Mouse (Mus musculus): ENCODE results near the gene Rprml. TPM values are rescaled to one million over a fixed set of nuclear protein-coding genes. Genes with fewer than 3 reads are reported as not detected.

Rprml gene
- polyA plus RNA-seq (2015; fragmentation: Nextera tagmentation; extraction: Ambion mirVana), result not detected in 2 replicates

DNA sequence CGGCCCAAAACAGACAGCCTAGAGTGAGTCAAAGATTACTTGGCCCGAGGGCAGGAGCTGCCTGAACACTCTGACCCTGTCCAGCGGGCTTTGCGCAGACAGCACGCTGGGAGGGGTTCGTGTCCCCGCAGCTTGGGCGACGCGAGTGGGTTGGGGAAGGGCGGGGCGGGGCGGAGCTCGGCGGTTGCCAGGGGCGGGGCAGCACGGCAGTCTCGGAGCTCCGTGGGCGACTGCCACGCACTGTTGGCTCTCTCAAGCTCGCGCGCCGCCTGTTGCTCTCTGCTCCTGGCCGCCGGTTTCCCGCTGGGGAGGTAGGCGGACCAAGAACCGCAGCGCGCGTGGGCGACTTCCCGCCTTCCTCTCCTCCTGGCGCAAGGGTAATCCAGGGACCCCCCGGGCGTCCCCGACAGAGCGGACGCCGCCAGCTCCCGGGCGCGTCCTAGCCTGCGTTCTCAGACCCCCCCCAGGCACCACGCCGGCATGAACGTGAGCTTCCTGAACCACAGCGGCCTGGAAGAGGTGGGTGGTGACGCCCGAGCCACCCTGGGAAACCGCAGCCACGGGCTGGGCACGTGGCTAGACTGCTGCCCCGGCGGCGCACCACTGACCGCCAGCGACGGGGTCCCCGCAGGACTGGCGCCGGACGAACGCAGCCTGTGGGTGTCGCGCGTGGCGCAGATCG, at the start of gene Rprml:
Rprml (plus strand) TSS at position 270 of the 682 bp plus-strand sequence.
- Histone ChIP-seq H3K4me1 (replicated peaks; ENCODE audit: control insufficient read depth, insufficient read depth, low read length) (peaks cover 5% of the 10 kb centered on the region; the same call in 1 of the 2 replicates), H3K27ac (ENCODE audit: low read length) (no peak within 1 kb of the TSS), H3K27me3 (ENCODE audit: control insufficient read depth, insufficient read depth, low read depth, low read length) (peaks cover 48% of the 10 kb centered on the region), H3K9ac (ENCODE audit: low read length) (no peak within 1 kb of the TSS), H3K36me3 (ENCODE audit: control insufficient read depth, insufficient read depth, low read length) (no peaks in the 10 kb centered on the region), H3K4me2 (ENCODE audit: low read depth, low read length) (peak within 1 kb of the TSS; percentile 56), H3K4me3 (ENCODE audit: low read length) (peak within 1 kb of the TSS; percentile 40), H3K9me3 (ENCODE audit: control insufficient read depth, low read length) (no peaks in the 10 kb centered on the region)
- ATAC-seq (ENCODE audit: low read depth), result no peak
- 2% methylated on average over 62 of the region's 71 CpGs for WGBS

DNA sequence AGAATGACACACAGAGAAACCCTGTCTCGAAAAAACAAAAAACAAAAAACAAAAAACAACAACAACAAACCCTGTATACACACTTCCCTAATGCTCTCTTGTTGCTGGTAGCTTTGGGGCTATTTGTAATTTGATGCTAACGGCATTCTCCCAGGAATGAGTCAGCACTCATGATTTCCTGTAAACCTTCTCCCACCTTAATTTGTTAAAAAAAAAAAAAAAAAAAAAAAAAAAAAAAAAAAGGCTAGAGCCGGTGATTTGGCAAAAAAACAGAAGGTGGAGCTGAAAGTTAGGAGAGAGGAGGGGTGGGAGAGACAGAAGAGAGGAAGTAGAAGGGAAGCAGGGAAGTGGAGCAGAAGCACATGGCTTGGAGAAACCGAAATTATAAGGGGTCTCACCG, 42.8 kb upstream of the Rprml start:
- H3K27ac ChIP-seq (ENCODE audit: low read length), result no peak overlapping the region
- ATAC-seq (ENCODE audit: low read depth), result no peak
- no peaks in the 10 kb centered on the region for H3K36me3 ChIP-seq (ENCODE audit: control insufficient read depth, insufficient read depth, low read length)
- no peaks in the 10 kb centered on the region for H3K27me3 ChIP-seq (ENCODE audit: control insufficient read depth, insufficient read depth, low read depth, low read length)
- no peaks in the 10 kb centered on the region for H3K9me3 ChIP-seq (ENCODE audit: control insufficient read depth, low read length)
- no peak overlapping the region for H3K9ac ChIP-seq (ENCODE audit: low read length)
- no peak overlapping the region for H3K4me3 ChIP-seq (ENCODE audit: low read length)
- no peak overlapping the region for H3K4me2 ChIP-seq (ENCODE audit: low read depth, low read length)
- WGBS, result 58% methylated on average over 5 of the region's 5 CpGs
- H3K4me1 ChIP-seq (replicated peaks; ENCODE audit: control insufficient read depth, insufficient read depth, low read length), result no peaks in the 10 kb centered on the region

DNA sequence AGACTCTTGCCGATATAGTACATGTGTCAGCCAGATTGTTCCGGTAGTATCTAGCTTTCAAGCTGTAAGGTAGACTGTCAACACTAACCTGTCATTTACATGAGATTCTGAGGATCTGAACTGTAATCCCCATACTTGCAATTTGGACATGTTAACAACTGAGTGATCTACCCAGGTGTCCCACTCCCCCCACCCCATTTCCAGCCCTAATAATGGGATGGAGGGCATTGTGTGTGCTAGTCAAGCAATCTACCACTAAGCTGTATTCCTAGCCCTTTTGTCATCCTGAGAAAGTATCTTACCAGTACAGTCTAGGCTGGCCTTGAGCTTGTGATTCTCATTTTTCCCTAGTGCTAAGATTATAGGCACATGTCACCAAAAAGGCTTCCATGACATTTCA, 38.6 kb upstream of the Rprml start:
- no peak for ATAC-seq (ENCODE audit: low read depth)
- Histone ChIP-seq H3K9me3 (ENCODE audit: control insufficient read depth, low read length) (no peaks in the 10 kb centered on the region), H3K36me3 (ENCODE audit: control insufficient read depth, insufficient read depth, low read length) (no peaks in the 10 kb centered on the region), H3K4me3 (ENCODE audit: low read length) (no peak overlapping the region), H3K9ac (ENCODE audit: low read length) (no peak overlapping the region), H3K4me2 (ENCODE audit: low read depth, low read length) (no peak overlapping the region), H3K27me3 (ENCODE audit: control insufficient read depth, insufficient read depth, low read depth, low read length) (no peaks in the 10 kb centered on the region), H3K4me1 (replicated peaks; ENCODE audit: control insufficient read depth, insufficient read depth, low read length) (no peaks in the 10 kb centered on the region), H3K27ac (ENCODE audit: low read length) (no peak overlapping the region)
- 79% methylated on average over 2 of the region's 2 CpGs for WGBS

DNA sequence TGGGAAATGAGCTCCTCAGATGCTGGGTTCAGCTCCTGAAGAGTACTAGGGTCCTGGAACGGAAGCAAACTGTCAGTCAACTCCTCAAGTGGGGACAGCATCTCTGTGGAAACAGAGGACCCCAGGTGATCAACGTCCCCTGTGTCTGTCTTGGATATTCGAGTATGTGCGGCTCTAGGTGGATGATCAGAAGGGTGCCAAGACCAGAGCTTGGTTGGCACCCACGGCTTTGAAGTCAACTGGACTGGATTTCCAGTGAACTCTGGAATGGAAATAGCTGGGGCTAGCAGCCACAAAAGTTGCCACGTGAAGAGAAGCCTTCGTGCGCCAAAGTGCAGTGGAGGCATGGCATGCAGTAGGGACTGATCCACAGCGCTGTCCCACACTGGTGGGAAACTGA, 28.3 kb upstream of the Rprml start, which contains the start of gene Gm884:
Gm884 (minus strand) TSS at position 101 of the 400 bp plus-strand sequence.
- H3K9ac ChIP-seq (ENCODE audit: low read length), result no peak within 1 kb of the TSS
- no peaks in the 10 kb centered on the region for H3K9me3 ChIP-seq (ENCODE audit: control insufficient read depth, low read length)
- no peak within 1 kb of the TSS for H3K27ac ChIP-seq (ENCODE audit: low read length)
- no peaks in the 10 kb centered on the region for H3K36me3 ChIP-seq (ENCODE audit: control insufficient read depth, insufficient read depth, low read length)
- no peak within 1 kb of the TSS for H3K4me3 ChIP-seq (ENCODE audit: low read length)
- 79% methylated on average over 9 of the region's 9 CpGs for WGBS
- no peak within 1 kb of the TSS for H3K4me2 ChIP-seq (ENCODE audit: low read depth, low read length)
- ATAC-seq (ENCODE audit: low read depth), result no peak
- no peaks in the 10 kb centered on the region for H3K4me1 ChIP-seq (replicated peaks; ENCODE audit: control insufficient read depth, insufficient read depth, low read length)
- H3K27me3 ChIP-seq (ENCODE audit: control insufficient read depth, insufficient read depth, low read depth, low read length), result no peaks in the 10 kb centered on the region

DNA sequence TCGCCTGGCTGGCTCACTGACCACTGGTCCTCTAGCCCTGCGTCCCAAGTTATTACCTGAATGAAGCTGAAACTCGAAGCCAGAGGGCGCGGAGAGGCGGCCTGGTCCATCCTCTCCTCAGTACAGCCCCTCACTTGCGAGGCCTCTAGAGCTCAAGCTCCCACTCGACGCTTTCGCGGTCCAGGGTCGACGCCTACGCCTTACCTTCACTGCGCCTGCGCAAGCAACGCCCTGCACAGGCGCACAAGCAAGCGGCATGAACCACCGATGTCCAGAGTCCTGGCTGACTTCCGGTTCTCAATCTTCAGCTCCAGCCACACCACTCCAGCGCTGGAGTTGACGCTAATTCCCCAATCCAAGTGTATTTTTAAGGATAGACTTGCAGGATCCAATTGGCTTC, 21.9 kb upstream of the Rprml start:
- no peaks in the 10 kb centered on the region for H3K36me3 ChIP-seq (ENCODE audit: control insufficient read depth, insufficient read depth, low read length)
- H3K27me3 ChIP-seq (ENCODE audit: control insufficient read depth, insufficient read depth, low read depth, low read length), result no peaks in the 10 kb centered on the region
- ATAC-seq (ENCODE audit: low read depth), result no peak
- H3K27ac ChIP-seq (ENCODE audit: low read length), result no peak overlapping the region
- H3K9me3 ChIP-seq (ENCODE audit: control insufficient read depth, low read length), result no peaks in the 10 kb centered on the region
- no peak overlapping the region for H3K9ac ChIP-seq (ENCODE audit: low read length)
- no peak overlapping the region for H3K4me2 ChIP-seq (ENCODE audit: low read depth, low read length)
- 73% methylated on average over 23 of the region's 23 CpGs for WGBS
- H3K4me1 ChIP-seq (replicated peaks; ENCODE audit: control insufficient read depth, insufficient read depth, low read length), result no peaks in the 10 kb centered on the region
- no peak overlapping the region for H3K4me3 ChIP-seq (ENCODE audit: low read length)

DNA sequence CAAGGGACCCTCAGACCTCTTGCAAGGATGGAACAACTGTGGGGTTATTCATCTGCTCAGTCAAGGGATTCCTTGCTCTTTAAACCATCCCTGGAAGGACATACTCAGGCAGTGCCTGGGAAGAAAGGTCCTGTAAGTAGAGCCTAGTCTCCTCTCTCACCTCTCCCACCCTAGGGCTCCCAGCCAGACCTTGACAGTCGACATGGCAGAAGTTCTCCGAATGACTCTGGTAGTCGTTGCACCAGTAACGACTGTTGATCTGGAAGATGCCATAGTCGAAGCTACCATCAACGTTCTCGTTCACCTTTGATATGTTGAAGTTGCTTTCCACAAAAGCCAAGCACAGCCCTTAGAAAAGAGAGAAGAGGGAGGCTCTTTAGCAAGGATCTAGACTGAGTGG, 14.6 kb upstream of the Rprml start:
- no peak for ATAC-seq (ENCODE audit: low read depth)
- Histone ChIP-seq H3K27ac (ENCODE audit: low read length) (no peak overlapping the region), H3K9me3 (ENCODE audit: control insufficient read depth, low read length) (no peaks in the 10 kb centered on the region), H3K4me1 (replicated peaks; ENCODE audit: control insufficient read depth, insufficient read depth, low read length) (no peaks in the 10 kb centered on the region), H3K4me2 (ENCODE audit: low read depth, low read length) (no peak overlapping the region), H3K9ac (ENCODE audit: low read length) (no peak overlapping the region), H3K36me3 (ENCODE audit: control insufficient read depth, insufficient read depth, low read length) (no peaks in the 10 kb centered on the region), H3K4me3 (ENCODE audit: low read length) (no peak overlapping the region), H3K27me3 (ENCODE audit: control insufficient read depth, insufficient read depth, low read depth, low read length) (peaks cover 3% of the 10 kb centered on the region)
- whole genome bisulfite sequencing, result 77% methylated on average over 7 of the region's 7 CpGs

DNA sequence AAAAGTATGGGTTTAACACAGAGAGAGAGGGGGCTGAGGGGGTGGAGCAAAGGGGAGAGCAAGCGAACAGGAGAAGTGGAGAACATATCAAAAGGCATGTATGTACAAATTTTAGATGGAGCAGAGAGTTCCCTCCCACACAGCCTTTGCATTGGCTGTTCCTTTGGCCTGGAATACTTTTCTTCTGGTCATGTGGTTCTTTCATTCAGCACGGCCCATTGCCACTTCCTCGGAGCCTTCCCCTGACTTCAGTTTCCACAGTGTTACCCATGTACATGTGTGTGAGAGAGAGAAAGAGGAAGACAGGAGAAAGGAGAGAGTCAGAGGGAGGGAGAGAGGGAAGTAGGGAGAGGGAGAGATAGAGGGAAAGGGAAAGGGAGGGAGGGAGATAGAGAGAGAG, 13.9 kb upstream of the Rprml start:
- no peak for ATAC-seq (ENCODE audit: low read depth)
- no peaks in the 10 kb centered on the region for H3K36me3 ChIP-seq (ENCODE audit: control insufficient read depth, insufficient read depth, low read length)
- no peaks in the 10 kb centered on the region for H3K4me1 ChIP-seq (replicated peaks; ENCODE audit: control insufficient read depth, insufficient read depth, low read length)
- 65% methylated on average over 3 of the region's 3 CpGs for WGBS
- H3K4me3 ChIP-seq (ENCODE audit: low read length), result no peak overlapping the region
- no peak overlapping the region for H3K4me2 ChIP-seq (ENCODE audit: low read depth, low read length)
- H3K9me3 ChIP-seq (ENCODE audit: control insufficient read depth, low read length), result no peaks in the 10 kb centered on the region
- H3K9ac ChIP-seq (ENCODE audit: low read length), result no peak overlapping the region
- H3K27me3 ChIP-seq (ENCODE audit: control insufficient read depth, insufficient read depth, low read depth, low read length), result peaks cover 7% of the 10 kb centered on the region
- H3K27ac ChIP-seq (ENCODE audit: low read length), result no peak overlapping the region

DNA sequence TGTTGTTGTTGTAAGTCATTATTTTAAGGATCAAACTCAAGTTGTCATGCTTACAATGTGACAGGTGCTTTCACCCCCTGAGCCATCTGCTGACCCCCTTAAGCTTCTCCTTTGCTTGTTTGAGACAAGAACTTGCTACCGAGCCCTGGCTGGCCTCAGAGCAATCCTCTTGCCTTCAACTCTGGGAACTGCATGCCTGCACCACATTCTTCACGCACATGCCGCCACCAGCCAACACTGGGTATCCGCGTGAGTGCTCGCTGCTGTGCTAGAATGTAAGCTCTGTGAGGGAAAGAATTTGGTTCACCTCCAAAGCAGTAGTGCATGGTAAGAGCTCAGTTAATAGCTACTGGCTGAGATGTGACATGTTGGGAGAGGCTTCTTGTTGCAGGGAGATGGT, 13.1 kb upstream of the Rprml start:
- 66% methylated on average over 6 of the region's 6 CpGs for WGBS
- Histone ChIP-seq H3K27me3 (ENCODE audit: control insufficient read depth, insufficient read depth, low read depth, low read length) (peaks cover 7% of the 10 kb centered on the region), H3K9me3 (ENCODE audit: control insufficient read depth, low read length) (no peaks in the 10 kb centered on the region), H3K9ac (ENCODE audit: low read length) (no peak overlapping the region), H3K27ac (ENCODE audit: low read length) (no peak overlapping the region), H3K4me2 (ENCODE audit: low read depth, low read length) (no peak overlapping the region), H3K4me3 (ENCODE audit: low read length) (no peak overlapping the region), H3K4me1 (replicated peaks; ENCODE audit: control insufficient read depth, insufficient read depth, low read length) (no peaks in the 10 kb centered on the region), H3K36me3 (ENCODE audit: control insufficient read depth, insufficient read depth, low read length) (no peaks in the 10 kb centered on the region)
- no peak for ATAC-seq (ENCODE audit: low read depth)

DNA sequence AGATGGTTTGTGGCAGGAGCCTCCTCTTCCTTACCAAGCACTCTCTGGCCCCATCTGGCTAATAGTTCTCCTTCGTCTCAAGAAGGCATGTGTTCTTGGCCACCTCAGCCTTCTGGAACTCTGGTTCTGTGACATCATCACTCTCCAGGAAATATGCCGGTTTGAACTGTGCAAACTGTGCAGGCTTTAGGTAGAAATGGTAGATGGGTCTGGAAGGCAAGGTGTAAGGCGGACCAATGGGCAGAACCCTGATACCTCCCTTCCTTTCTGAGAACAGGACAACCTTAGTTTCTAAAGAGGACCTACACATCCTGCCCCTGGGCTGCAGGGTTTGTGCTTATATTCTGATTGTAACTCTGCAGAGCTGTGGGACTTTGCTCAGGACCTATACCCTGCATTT, 10.6 kb upstream of the Rprml start, which contains the start of gene Lyzl6:
Lyzl6 (minus strand) TSS at position 101 of the 400 bp plus-strand sequence.
- Histone ChIP-seq H3K27ac (ENCODE audit: low read length) (no peak within 1 kb of the TSS), H3K36me3 (ENCODE audit: control insufficient read depth, insufficient read depth, low read length) (no peaks in the 10 kb centered on the region), H3K4me2 (ENCODE audit: low read depth, low read length) (no peak within 1 kb of the TSS), H3K4me3 (ENCODE audit: low read length) (no peak within 1 kb of the TSS), H3K4me1 (replicated peaks; ENCODE audit: control insufficient read depth, insufficient read depth, low read length) (no peaks in the 10 kb centered on the region), H3K27me3 (ENCODE audit: control insufficient read depth, insufficient read depth, low read depth, low read length) (peaks cover 7% of the 10 kb centered on the region), H3K9me3 (ENCODE audit: control insufficient read depth, low read length) (no peaks in the 10 kb centered on the region), H3K9ac (ENCODE audit: low read length) (no peak within 1 kb of the TSS)
- 69% methylated on average over 3 of the region's 3 CpGs for WGBS
- no peak for ATAC-seq (ENCODE audit: low read depth)

Measured in lung, embryonic 16.5 days (tissue).